Mouse (Mus musculus): ENCODE data around the gene St6galnac3.

DNA sequence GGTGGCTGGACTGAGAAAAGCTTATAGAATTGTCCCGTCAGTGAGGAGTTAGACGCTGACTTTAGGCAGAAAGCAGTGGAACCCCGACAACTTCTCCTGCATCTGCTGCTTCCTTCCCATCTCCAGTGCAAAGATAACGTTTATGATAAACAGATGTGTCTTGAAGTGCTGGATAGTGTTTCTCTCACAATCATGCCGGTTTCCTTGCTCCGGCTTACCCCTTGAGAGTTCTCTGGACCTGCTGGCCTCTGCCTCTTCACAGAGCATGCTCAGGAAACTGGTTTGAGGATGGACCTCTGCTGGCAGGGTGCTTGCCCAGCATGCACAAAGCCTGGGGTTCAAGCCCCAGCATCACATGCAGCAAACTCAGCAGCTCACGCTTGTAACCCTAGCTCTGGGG is 23.8 kb downstream of the St6galnac3 start:
- TF ChIP-seq POLR2A (IDR thresholded peaks at IDR 0.05; ENCODE audit: extremely low read depth, insufficient read depth, low read length) (no peak), CTCF (IDR thresholded peaks at IDR 0.05; ENCODE audit: extremely low read depth, insufficient read depth, low read length) (no peak)
